In the genomic region with DNA sequence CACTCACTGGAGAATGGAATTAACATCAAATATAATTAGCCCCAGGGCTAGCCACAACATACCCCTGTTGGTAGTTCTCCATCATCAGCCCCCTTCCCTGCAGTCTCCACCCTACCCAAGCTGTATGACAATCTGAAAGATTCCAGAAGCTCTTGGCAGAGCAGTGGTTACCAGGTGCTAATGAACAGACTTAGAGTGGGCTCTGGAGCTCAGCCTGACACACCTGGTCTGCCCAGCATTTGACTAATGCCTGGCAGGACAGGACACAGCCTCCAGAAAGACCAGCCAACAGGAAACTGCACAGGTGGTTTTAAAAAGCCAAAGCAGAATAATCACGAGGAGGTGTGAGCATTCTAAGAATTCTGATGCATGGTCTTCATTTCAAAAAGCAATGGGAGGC, we compare ENCODE assay signal across 24 mouse cellular contexts. TPM values are rescaled to one million over a fixed set of nuclear protein-coding genes. Genes with fewer than 3 reads are reported as not detected.
DNase-seq lines count a peak whose midpoint lies in the region; ATAC-seq and TF ChIP-seq lines count a peak whose summit lies in the region.
"Had no signal": no experiment of that assay in that cellular context is flagged by ENCODE, and none has a peak within 500 bp of the region (broad histone marks: within the 10 kb centered on the region; RNA-seq: fewer than 3 reads in every experiment).

No protein-coding gene starts in this region.

- WGBS in intestine, postnatal 0 days = 44% methylated on average over 1 of the region's 1 CpGs

- TF ChIP-seq CTCF in intestine, postnatal 0 days (IDR thresholded peaks at IDR 0.05; ENCODE audit: low read depth) = no peak

- no peak overlapping the region for H3K4me2 ChIP-seq in intestine, postnatal 0 days (replicated peaks; ENCODE audit: low read depth)
- H3K4me2 ChIP-seq: embryonic facial prominence, embryonic 12.5 days; embryonic facial prominence, embryonic 15.5 days; heart, embryonic 11.5 days; hindbrain, embryonic 12.5 days; hindbrain, embryonic 15.5 days had no signal

- DNase-seq in heart, adult 11 months = peak; percentile 63
- DNase-seq in heart, adult 9 months (ENCODE audit: low spot score in 2 of 2) = no peak
- peak; percentile 59 for DNase-seq in ES-CJ7 (ENCODE audit: low read depth, low spot score)
- peak; percentile 73 for DNase-seq in R1 (ENCODE audit: low read depth, low spot score)
- no peak for DNase-seq in embryo, embryonic 10 days (ENCODE audit: low spot score)
- DNase-seq: adrenal gland, adult 2 months; adrenal gland, postnatal 14 days; cerebellum, adult 11 months; cerebellum, adult 9-10 months; forebrain, postnatal 0 days; gastrocnemius, adult 2 months; gastrocnemius, postnatal 25 days; heart, adult 2 months; kidney, adult 11 months; kidney, adult 8-10 months had no signal

- no peaks in the 10 kb centered on the region for H3K9me3 ChIP-seq in intestine, postnatal 0 days (ENCODE audit: control insufficient read depth)
- H3K9me3 ChIP-seq: embryonic facial prominence, embryonic 12.5 days; embryonic facial prominence, embryonic 15.5 days; hindbrain, embryonic 12.5 days; hindbrain, embryonic 15.5 days had no signal

- H3K27me3 ChIP-seq in intestine, postnatal 0 days (replicated peaks; ENCODE audit: control insufficient read depth, insufficient read depth, low read length) = no peaks in the 10 kb centered on the region
- H3K27me3 ChIP-seq: embryonic facial prominence, embryonic 12.5 days; embryonic facial prominence, embryonic 15.5 days; hindbrain, embryonic 12.5 days; hindbrain, embryonic 15.5 days had no signal

- no peak overlapping the region for H3K4me3 ChIP-seq in intestine, postnatal 0 days (ENCODE audit: low read depth, low read length)
- H3K4me3 ChIP-seq: embryonic facial prominence, embryonic 12.5 days; embryonic facial prominence, embryonic 15.5 days; gastrocnemius, adult 2 months; heart, adult 2 months; hindbrain, embryonic 12.5 days; hindbrain, embryonic 15.5 days had no signal

- no peak for ATAC-seq in intestine, postnatal 0 days
- ATAC-seq: CD4-positive, CD25-positive, alpha-beta regulatory T cell, adult 4 months; forebrain, embryonic 14.5 days; forebrain, postnatal 0 days had no signal

- H3K9ac ChIP-seq in intestine, postnatal 0 days (ENCODE audit: low read depth, low read length) = no peak overlapping the region
- H3K9ac ChIP-seq: embryonic facial prominence, embryonic 12.5 days; embryonic facial prominence, embryonic 15.5 days; forebrain, postnatal 0 days; hindbrain, embryonic 12.5 days; hindbrain, embryonic 15.5 days had no signal

- H3K36me3 ChIP-seq in intestine, postnatal 0 days (ENCODE audit: control insufficient read depth, insufficient read depth) = no peaks in the 10 kb centered on the region
- H3K36me3 ChIP-seq: embryonic facial prominence, embryonic 12.5 days; embryonic facial prominence, embryonic 15.5 days; hindbrain, embryonic 12.5 days; hindbrain, embryonic 15.5 days had no signal

- no peaks in the 10 kb centered on the region for H3K4me1 ChIP-seq in intestine, postnatal 0 days (replicated peaks; ENCODE audit: control insufficient read depth, insufficient read depth, low read length)
- H3K4me1 ChIP-seq: embryonic facial prominence, embryonic 12.5 days; embryonic facial prominence, embryonic 15.5 days; hindbrain, embryonic 12.5 days; hindbrain, embryonic 15.5 days had no signal

- no peak overlapping the region for H3K27ac ChIP-seq in intestine, postnatal 0 days (ENCODE audit: low read depth, low read length)
- H3K27ac ChIP-seq: embryonic facial prominence, embryonic 12.5 days; embryonic facial prominence, embryonic 15.5 days; gastrocnemius, adult 2 months; heart, adult 2 months; hindbrain, embryonic 12.5 days; hindbrain, embryonic 15.5 days had no signal

RNA-seq across cellular contexts. Expression of a gene that starts 13.8 kb away (rescaled TPM):
- polyA plus RNA-seq in intestine, postnatal 0 days (2015; fragmentation: Nextera tagmentation; extraction: Ambion mirVana) = 7.3 and 7.4 TPM in 2 replicates
- polyA plus RNA-seq: C2C12 had no signal

RNA-seq across cellular contexts. Expression of a gene that starts 41.5 kb away (rescaled TPM):
- polyA plus RNA-seq in intestine, postnatal 0 days (2015; fragmentation: Nextera tagmentation; extraction: Ambion mirVana) = 9.8 and 10.7 TPM in 2 replicates

Comparison
In these comparisons a context has a peak if more than half of its experiments do, and no peak if none do; other contexts are left out.
1. DNase-seq: peak in heart, adult 11 months (single experiment), ES-CJ7 (single experiment) and R1 (single experiment); none in heart, adult 9 months (0 of 2) and embryo, embryonic 10 days (single experiment).